Mouse (Mus musculus): ENCODE measurements around the gene Tmem131l.
"Not testable (repeated sequence)": the region's sequence is repeated elsewhere in the genome, so short reads cannot be mapped to it uniquely, and the experiment has no call there.

Gene Tmem131l

DNA sequence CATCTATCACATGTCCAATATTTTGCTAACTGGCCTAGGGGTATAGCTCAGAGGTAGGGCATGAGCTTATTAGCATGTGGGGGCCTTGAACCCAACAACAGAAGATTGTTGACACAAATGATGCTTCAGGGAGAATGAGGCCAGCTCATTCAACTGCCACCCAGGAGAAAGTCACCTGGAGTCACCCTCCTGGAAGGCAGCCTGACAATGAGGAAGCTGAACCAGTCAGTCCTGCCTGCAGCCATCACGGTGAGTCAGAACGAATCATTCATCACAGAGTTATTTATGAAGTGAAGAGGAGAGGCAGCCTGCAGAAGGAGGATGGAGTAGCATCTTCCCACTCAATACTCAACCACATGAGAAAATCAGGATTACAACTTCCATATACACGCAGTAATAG is 124.9 kb downstream of the Tmem131l start:
- DNase-seq (ENCODE audit: low spot score in 2 of 2) = no peak

DNA sequence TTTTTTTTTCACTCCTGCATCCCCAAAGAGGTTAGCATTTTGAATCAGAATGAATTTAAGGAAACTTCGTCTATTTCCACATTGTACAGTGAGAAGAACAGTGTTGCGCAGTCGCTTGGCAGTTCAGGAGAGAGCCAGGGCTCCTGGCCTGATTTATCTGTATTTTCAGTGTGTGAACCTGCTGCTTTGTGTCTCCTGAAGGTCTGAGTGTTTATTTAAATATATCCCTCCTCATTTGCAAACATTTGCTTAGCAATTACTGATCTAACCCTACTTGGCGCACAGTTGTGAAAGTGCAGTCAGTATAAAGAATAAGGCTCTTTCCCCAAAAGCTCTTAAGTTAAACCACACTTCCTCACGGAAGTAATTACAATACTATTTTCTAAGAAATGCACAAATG is 129.3 kb downstream of the Tmem131l start:
- no peak for DNase-seq (ENCODE audit: low spot score in 2 of 2)

DNA sequence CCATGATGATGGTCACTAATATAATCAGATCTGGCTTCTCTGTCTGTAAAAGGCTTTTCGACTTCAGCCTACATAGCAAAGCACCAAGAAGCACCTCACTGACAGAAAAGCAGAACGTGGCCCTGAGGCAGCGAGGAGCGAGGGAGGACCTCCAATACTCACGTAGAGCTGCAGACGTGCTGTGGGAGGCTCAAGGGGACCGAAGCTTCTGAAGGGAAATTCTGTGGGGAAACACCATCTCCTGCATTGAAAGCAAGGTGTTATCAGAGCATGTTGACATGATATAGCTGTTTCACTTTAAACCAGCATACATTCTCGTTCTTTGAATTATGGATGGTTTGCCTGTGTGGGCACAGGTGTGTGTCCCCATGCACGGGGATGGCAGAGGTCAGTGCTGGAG is 133.8 kb downstream of the Tmem131l start:
- DNase-seq (ENCODE audit: low spot score in 2 of 2) = no peak

DNA sequence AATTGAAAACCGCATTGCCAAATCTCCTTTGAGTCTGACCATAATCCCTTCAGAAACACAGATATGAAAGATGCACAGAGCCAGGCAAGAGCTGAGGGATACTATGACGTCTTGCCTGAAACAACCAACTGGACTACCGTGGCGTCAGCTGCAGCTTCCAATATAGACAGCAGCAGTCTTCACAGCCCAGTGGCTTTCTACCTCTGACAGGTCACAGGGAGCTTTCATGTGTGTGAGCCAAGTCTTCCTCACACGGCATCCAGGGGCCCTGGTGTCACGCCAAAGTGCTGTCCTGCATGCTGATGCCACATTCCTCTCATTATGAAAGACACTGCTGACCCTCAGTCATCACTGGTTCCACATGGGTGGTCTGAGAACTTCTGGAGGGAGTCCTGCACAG is 134.8 kb downstream of the Tmem131l start:
- DNase-seq (ENCODE audit: low spot score in 2 of 2) = no peak

DNA sequence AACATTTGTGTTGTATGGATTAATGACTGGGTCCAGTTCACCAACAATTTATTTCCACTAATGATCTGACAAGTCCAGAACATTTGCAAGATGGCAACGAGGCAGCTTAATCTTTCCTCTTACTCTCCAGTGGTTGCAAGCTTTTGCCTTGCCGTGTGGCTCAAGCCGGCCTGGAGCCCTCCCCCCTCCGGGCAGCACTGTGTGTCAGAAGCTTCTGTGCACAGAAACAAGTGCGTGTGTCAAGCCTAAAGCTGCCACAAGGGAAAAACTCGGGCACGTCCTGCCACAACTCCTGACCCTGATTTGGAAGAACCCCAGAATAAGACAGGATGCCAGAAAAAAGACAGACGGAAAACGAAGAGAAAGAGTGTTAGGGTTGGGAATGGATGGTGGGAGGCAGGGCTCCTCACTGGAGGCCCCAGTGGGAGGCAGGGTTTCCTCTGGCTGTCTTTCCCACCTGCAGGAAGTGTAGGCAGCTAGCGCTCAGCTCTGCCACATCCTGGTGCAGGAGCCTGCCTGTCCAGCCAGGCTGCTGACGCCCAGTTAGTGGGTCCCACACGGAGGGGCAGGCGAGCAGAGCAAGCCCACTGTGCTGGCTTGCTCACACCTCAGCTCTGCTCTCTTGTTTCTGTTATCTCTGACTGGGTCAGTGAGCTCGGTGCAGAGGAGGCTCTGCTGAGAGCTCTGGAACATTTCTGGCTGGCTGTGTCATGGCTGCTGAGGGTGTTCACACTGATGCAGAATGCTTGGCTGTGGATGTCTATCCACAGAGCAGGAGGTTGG is 135.6 kb downstream of the Tmem131l start:
- no peak for DNase-seq (ENCODE audit: low spot score in 2 of 2)

DNA sequence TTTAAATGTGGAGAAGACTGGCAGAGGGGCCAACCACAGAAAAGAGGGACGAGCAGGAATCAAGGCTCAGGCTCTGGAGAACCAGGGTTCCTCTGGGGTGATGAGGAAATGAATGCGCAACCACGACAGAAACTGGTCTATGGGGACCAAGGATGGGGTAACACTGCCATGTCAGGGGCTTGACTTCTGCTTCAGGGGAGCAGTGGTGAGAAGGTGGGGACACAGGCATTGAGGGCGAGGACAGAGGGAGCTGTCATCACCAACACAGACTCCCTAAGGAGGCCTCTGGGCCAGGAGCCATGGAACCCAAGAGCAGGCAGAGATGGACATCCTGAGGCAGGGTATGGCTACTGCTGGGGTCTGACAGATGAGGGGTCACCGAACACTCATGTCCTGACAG is 137.0 kb downstream of the Tmem131l start:
- DNase-seq (ENCODE audit: low spot score in 2 of 2) = no peak

DNA sequence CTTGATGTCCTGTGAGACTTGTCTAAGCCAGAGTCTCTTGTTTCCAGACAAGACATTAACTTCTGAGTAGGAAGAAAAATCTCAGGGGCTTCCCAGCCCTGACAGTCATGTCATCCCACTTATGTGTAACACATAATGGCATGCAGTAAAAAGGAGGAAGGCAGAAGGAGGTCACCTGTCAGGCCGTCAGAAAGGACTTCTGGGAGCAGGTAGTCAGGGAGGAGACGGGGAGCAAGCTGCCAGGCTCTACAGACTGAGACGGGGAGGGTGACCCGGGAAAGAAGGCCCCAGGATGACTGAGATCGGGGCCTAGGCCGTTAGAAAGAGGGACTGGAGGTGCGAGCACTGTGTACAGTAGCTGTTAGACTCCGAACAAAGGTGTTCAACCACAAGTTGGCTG is 137.5 kb downstream of the Tmem131l start:
- DNase-seq (ENCODE audit: low spot score in 2 of 2) = no peak

DNA sequence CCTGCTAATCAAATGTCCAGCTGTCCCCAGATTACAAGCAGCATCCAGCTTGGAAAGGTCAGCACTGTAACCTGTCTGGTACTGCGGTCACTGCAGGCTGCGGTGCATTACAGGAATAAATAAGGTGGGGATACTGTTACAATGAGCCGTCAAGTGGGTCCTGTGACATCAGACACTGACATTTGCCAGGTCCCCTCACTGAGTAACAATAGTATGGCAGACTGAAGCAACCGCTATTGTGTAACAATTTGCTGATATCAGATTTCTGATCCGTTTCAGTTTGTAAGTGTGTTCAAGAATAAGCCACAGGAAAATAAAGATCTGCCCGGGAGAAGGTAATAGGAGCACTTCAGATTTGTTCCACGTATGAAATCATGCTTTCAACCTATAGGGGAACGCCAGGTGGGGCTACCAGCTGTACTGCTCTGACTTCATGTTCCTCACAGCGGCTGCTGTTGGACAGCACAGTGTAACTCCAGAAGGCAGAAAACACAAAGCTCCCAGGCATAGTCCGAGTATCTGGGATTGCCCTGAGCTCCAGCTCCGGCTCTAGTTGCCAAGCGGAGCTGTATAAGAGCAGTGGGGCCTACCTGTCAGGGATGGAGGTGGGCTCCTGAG is 139.1 kb downstream of the Tmem131l start:
- DNase-seq (ENCODE audit: low spot score in 2 of 2) = no peak

DNA sequence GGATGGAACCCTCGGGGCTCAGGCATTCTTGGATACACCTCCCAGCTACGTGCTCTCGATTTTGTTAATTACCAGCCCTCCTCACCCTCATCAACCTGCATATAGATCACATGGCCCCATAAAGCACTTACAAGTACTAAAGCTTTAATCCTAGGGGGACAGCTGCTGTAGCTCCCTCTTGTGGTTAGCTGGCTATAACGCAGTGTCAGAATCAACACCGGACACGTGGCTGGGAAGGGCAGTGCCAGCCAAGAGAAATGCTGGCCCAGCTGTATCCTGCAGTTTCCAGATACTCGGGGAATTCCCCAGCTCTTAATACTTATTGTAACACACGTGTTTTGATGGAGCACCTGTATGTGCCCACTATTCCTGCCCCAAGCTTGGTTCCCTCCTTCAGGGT is 140.4 kb downstream of the Tmem131l start:
- DNase-seq (ENCODE audit: low spot score in 2 of 2) = peak; percentile 44 to 68

DNA sequence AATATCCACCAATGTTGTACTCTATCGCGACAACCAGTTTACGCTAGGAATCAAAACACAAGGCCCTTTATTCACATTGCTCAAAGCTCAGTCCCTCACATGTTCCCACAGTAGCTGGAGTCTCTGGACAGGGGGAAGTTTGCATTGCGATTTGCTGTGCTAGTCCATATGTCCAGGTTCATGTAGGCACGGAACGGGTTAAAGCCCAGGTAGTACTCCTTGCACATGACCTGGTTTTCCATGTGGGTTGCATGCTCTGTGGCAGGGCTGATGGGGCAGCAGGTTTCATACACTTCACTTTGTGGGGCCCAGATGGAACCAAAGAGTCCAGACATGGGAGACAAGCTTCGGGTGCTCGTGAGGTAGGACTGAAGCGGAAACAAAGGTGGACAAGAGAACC is 141.7 kb downstream of the Tmem131l start:
- DNase-seq (ENCODE audit: low spot score in 2 of 2) = no peak

DNA sequence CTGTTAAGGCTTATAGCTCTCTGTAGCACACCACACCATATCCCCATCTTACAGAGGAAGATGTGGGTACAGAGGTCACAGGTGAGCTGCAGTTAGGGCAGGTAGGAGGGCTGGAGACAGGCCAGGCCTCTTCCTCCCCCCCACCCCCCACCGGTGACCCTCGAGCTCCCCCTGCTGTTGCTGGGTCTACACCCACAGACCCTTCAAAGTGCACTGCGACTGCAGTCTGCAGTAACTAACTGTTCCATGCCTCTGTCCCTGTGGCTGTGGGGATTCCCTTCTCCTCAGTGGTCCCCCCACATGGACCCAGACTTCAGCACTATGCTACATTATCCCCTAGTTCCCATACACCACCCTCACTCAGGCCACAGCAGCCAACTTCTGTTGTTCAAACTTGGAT is 144.2 kb downstream of the Tmem131l start:
- DNase-seq (ENCODE audit: low spot score in 2 of 2) = no peak

DNA sequence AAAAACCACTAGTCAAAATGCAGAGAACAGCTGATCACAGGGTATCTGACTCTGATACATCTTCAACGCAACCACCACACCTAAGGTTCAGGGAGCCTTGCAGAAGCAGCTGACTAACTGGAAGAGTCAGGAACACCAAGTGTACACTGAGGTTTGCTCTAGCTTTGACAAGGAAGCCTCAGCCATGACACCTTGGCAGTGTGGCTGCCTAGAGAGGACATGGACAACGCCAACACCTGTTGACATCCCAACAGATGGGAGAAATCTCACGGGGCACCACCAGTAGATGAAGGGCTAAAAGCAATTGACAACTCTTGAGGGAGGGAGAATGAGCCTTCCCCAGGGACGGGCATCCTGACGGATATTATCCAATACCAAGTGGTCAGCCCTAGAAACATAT is 144.9 kb downstream of the Tmem131l start:
- DNase-seq (ENCODE audit: low spot score in 2 of 2) = no peak

DNA sequence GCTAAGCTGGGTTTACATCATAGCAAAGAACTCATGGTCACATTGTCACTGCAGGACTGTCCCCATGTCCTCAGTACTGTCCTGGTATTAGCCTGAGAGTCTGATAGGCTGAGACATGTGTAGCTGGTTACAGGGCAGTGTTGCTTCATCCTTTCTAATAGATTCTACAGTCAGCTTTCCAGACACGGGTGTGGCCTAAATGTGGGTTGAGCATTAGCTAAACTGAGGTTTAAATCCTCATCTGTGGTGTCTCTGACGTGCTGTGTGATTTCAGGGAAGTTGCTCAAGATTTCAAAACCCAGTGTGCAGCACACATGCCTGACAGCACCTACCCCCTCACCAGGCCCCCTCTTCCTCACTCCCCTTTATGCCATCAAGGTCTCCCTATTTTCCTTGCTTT is 154.8 kb downstream of the Tmem131l start:
- no peak for DNase-seq (ENCODE audit: low spot score in 2 of 2)

DNA sequence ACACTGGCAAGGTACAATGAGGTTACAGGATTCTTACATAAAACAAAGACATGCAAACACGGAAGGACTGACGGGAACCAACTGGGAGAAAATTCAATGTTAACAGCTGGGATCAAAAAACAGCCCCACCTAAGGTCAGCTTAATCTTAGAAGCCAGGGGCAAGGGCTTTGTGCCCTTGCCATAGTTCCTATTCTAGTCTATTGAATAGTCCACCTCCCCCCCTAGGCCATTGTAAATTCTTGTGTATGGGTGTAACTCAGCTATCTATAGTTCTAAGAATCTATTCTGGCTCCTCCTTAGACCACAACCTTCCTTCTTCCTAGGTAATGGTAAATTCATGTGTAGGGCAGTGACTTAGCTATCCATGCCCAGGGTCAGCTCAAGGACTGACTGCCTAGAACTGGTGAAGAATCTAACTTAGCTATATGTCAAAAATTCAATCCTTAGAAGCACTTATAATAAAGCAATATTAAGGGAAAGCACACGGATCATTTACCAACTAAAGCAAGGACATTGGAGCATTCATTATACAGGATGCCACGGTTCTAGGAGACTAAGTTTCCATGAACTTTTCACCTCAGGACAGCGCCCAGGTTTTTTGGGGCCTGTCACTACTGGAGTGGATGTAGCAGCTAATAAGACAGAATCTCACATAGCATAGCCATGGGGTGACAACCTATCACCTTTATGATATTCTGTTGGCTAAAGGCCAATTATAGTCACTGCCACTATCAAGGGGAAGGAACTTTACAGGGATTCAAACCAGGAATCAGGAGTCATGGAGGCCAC is 160.5 kb downstream of the Tmem131l start:
- not testable (repeated sequence) for DNase-seq (ENCODE audit: low spot score in 2 of 2)

DNA sequence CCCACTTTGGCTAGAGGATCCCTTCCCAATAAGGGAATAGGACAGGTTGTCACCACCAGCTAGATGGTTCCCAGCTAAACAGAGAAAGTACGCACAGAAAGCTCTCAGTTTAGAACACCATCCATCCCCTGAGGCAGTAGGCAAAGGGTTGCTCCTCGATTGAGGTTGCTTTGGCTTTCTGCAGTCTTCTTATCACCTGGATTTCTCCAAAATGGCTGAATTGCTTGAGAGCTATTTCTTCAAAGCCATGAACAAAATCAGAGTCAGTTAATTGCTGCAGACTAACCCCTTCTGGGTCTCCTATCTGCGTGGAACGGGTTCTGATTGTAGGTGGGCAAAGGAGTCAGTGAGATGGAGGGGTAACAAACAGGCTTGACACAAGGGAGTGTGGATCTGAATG is 161.2 kb downstream of the Tmem131l start:
- no peak for DNase-seq (ENCODE audit: low spot score in 2 of 2)

DNA sequence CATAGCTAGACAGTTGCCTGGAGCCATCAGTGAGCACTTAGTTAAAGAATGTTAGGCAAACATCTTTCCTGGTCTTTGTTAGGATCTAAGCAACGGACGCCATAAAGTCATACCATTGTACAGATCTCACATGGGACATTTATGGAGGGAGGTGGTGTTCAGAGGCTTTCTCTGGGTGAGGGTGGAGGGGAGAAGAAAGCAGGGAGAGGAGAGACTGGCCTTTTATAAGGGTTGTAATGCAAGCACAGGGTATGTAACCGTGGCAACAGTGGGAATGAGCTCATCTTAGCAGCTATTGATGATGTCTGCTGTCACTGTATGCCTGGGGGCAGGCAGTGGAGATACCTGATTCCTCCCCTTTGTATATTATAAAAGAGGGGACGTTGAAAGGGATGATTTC is 163.7 kb downstream of the Tmem131l start:
- DNase-seq (ENCODE audit: low spot score in 2 of 2) = no peak

DNA sequence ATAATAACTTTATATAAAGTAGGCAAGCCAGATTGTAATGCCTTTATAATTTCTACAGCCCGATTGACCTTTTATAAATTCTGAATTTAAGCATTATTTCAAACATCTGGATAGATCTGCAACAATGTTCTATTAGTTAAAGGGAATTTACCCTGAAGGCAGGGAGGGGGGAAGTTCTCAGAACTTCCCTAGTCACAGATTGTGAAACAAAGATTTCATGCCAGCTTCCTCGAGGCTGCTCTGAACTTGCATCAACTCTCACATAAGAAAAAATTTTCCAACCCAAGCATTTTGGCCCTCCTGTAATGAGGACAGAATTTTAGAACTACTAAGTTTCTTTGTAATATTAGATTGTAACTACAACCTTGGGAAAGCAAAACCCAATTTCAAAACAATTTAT is 164.9 kb downstream of the Tmem131l start:
- not testable (repeated sequence) for DNase-seq (ENCODE audit: low spot score in 2 of 2)

DNA sequence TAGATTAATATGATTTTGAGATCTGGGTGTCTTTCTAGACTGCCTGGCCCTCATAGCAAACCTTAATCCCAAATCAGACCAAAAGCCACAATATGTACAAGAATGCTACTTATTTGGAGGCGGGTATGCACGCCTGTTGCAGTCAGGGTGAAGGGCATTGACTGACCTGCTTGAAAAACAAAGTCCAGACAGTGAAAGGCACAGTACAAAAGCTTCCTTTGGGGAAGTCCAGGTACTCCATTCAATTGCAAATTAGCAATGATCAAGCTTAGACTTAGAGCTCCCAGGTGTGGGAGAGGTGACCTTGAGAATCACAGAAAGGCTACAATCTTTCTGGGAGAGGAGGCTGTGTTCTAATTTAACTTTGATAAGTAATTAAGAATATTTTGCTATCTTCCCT is 167.1 kb downstream of the Tmem131l start:
- not testable (repeated sequence) for DNase-seq (ENCODE audit: low spot score in 2 of 2)

DNA sequence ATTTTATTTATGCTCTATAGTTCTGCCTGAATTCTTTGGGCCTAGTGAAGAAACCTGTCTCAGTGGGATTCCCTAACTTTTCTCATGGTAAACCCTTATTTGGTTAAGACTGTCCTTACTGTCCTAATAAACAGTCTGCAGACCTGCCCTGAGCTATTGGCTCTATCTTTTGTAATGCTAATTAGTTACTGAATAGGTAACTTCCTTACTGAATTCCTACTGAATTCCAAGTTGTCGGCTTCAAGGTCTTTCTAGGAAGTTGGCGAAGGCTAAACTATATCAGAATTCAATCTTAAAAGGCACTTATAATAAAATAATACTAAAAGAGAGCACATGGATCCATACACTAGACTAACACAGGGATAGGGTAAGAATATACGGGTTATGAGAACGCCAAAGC is 168.0 kb downstream of the Tmem131l start:
- DNase-seq (ENCODE audit: low spot score in 2 of 2) = not testable (repeated sequence)

DNA sequence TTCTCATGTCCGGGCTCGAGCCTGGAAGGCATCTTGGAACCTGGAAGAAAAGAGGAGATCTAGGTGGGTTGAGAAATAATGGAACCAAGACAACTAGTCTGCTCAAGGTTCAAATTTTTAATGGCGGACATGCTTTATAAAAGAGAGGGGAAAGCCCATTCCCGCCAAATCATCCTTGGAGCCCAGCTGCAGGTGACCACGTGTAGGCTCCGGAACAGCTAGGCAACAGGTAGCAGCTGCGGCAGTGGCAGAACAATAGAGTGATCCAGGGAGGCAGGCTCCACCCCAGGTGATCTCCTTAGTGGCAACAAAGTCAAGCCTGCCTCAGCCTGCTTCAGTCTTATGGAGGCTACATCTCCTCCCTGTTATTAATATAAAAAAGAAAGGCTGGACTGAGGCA is 168.4 kb downstream of the Tmem131l start:
- DNase-seq (ENCODE audit: low spot score in 2 of 2) = not testable (repeated sequence)

DNA sequence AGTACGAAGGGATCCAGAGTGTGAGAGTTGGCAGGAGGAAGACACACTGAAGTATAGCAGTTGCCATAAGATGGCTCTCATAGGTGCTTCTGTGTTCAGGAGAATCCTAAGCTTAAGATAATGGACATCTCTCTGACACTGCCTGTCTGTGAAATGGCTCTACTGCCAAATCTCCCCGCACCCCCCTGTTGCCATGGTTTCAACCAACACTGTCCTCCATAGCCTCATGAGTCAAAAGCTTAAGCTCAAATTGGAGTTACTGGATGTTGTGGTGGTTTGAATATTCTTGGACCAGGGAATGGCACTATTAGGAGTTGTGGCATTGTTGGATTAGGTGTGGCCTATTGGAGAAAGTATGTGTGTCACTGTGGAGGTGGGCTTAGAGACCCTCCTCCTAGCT is 170.2 kb downstream of the Tmem131l start:
- DNase-seq (ENCODE audit: low spot score in 2 of 2) = no peak

DNA sequence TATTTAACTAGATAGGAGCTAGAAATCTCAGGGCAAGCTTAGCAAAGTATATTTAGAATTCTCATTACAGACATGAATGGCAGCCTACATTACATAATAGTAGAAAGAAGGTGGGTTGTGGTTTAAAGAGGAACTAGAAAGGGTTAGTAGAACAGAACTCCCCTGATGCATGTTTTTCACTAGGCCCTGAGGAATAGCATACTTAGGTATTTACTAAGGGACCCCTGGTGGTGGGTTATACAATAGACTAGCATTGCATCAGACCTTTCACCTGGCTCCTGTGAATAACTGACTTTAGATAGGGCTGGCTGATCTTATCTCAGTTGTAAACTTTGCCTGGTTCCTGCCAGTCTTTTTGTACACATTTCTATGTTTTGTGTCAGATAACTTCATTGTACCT is 172.9 kb downstream of the Tmem131l start:
- DNase-seq (ENCODE audit: low spot score in 2 of 2) = not testable (repeated sequence)

DNA sequence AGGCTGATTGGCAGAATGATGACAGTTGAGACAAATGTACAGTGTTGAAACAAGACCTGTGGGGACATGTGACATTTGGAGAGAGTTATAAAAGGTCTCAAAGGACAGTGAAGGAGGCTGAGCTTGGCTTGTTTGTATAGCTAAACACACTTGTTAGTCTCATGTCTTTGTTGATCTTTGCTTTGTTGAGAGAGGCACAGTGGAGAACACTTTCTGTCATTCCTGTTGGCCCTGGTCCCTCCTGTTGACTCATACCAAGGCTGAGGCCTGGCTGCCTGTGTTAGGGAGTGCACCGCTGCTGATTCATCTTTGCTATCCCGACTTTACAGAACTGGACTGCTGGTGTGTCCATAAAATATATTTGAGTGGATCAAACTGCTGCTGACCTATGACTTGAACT is 174.8 kb downstream of the Tmem131l start:
- peak; percentile 59 to 80 for DNase-seq (ENCODE audit: low spot score in 2 of 2)
